Mouse (Mus musculus) gastrocnemius, postnatal 25 days (tissue): ENCODE results near the gene Gm2a. TPM values are rescaled to one million over a fixed set of nuclear protein-coding genes. Genes with fewer than 3 reads are reported as not detected.
"Not testable (repeated sequence)": the region's sequence is repeated elsewhere in the genome, so short reads cannot be mapped to it uniquely, and the experiment has no call there.

Source experiments
- DNase-seq: peaks from one replicate; pipeline ENCODE4 v3.0.0; 2022
- total RNA-seq, 2 experiments: library from RNA; stranded (reverse); gene quantifications; 1 replicate in 1 of 2; 2 replicates in 1 of 2; pipeline ENCODE4 v1.2.3; 2021

The Gm2a gene
- total RNA-seq, 2 experiments from 2014 or later: 5.4 to 8.7 TPM

- no peak for DNase-seq
These were observed 1.0 kb upstream of the Gm2a start for GRCm38 (mm10) chr11:55096731-55097462.

GRCm38 (mm10) chr11:55098189-55098915 lies 437 bp downstream of the Gm2a start:
- DNase-seq: no peak

GRCm38 (mm10) chr11:55099019-55099771 lies 1.3 kb downstream of the Gm2a start:
- DNase-seq: no peak

- DNase-seq: no peak
These were observed 2.0 kb downstream of the Gm2a start for GRCm38 (mm10) chr11:55099868-55100267.

- no peak for DNase-seq
These were observed 4.1 kb downstream of the Gm2a start for GRCm38 (mm10) chr11:55102015-55102414.

GRCm38 (mm10) chr11:55103229-55103628 lies 5.3 kb downstream of the Gm2a start:
- DNase-seq: no peak

- DNase-seq: no peak
These were observed 7.5 kb downstream of the Gm2a start for GRCm38 (mm10) chr11:55105389-55105788.

GRCm38 (mm10) chr11:55106636-55107035 lies 8.7 kb downstream of the Gm2a start:
- no peak for DNase-seq

GRCm38 (mm10) chr11:55109521-55110300 lies 11.8 kb downstream of the Gm2a start:
- no peak for DNase-seq

GRCm38 (mm10) chr11:55110566-55111169 lies 12.8 kb downstream of the Gm2a start:
- DNase-seq: no peak

- DNase-seq: peak; percentile 9
These were observed 15.4 kb downstream of the Gm2a start for GRCm38 (mm10) chr11:55113209-55113860.

- not testable (repeated sequence) for DNase-seq
These were observed 15.9 kb downstream of the Gm2a start for GRCm38 (mm10) chr11:55113861-55114250.

GRCm38 (mm10) chr11:55114291-55114690 lies 16.4 kb downstream of the Gm2a start:
- DNase-seq: no peak

- DNase-seq: no peak
These were observed 18.1 kb downstream of the Gm2a start for GRCm38 (mm10) chr11:55116004-55116403.

GRCm38 (mm10) chr11:55117031-55117430 lies 19.1 kb downstream of the Gm2a start:
- no peak for DNase-seq

GRCm38 (mm10) chr11:55120279-55120678 lies 22.4 kb downstream of the Gm2a start:
- DNase-seq: no peak

GRCm38 (mm10) chr11:55120821-55121271 lies 22.9 kb downstream of the Gm2a start:
- no peak for DNase-seq

GRCm38 (mm10) chr11:55121430-55121829 lies 23.5 kb downstream of the Gm2a start:
- DNase-seq: no peak

GRCm38 (mm10) chr11:55126663-55127062 lies 28.7 kb downstream of the Gm2a start:
- no peak for DNase-seq

- no peak for DNase-seq
These were observed 30.0 kb downstream of the Gm2a start for GRCm38 (mm10) chr11:55127937-55128336.

- no peak for DNase-seq
These were observed 30.5 kb downstream of the Gm2a start for GRCm38 (mm10) chr11:55128411-55128810.
